Mouse (Mus musculus): ENCODE measurements around the gene Lyz2.
"Not testable (repeated sequence)": the region's sequence is repeated elsewhere in the genome, so short reads cannot be mapped to it uniquely, and the experiment has no call there.

Lyz2 gene

GRCm38 (mm10) chr10:117282049-117282448, at the start of gene Lyz2:
Lyz2 (minus strand) TSS chr10:117282321.
- DNase-seq (ENCODE audit: extremely low read depth, low read depth, low spot score) = no peak

DNA sequence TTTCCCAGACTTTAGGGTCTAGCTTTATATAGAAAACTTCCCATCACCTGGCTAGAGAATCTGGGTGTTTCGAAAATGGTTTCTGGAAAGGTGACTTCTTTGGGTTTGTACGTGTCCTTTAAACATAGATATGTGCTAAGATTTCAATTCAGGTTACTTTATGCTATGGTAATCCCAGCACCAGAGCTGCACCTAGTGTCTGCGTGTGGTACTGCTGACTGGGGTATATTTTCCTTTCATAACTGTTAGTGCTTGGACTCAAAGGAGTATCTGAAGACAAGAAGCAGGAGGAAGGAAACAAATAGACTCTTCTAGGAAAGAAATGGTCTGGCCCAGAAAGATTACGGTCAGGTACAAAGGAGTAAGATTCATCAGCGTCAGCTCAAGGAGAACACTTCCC, 48.4 kb upstream of the Lyz2 start:
- no peak for DNase-seq (ENCODE audit: extremely low read depth, low read depth, low spot score)

DNA sequence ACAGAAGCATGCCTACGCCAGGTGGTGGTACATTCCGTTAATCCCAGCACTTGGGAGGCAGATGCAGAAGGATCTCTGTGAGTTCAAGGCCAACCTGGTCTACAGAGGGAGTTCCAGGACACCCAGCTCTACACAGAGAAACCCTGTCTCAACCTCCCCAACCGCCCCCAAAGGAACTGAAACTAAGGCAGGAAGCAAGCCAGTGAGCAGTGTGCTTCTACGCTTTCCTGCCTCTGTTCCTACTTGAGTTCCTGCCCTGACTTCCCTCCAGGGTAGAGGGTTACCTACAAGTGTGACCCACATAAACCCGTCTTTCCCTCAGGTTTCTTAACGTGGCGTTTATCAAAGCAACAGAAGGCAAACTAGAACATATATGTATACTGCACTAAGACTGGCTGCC, 41.7 kb upstream of the Lyz2 start:
- DNase-seq (ENCODE audit: extremely low read depth, low read depth, low spot score) = no peak

GRCm38 (mm10) chr10:117322630-117323029, 40.5 kb upstream of the Lyz2 start:
- DNase-seq (ENCODE audit: extremely low read depth, low read depth, low spot score) = peak; percentile 59

- no peak for DNase-seq (ENCODE audit: extremely low read depth, low read depth, low spot score)
These were observed 38.5 kb upstream of the Lyz2 start for GRCm38 (mm10) chr10:117320571-117320981.

GRCm38 (mm10) chr10:117316391-117316790, 34.3 kb upstream of the Lyz2 start:
- no peak for DNase-seq (ENCODE audit: extremely low read depth, low read depth, low spot score)

DNA sequence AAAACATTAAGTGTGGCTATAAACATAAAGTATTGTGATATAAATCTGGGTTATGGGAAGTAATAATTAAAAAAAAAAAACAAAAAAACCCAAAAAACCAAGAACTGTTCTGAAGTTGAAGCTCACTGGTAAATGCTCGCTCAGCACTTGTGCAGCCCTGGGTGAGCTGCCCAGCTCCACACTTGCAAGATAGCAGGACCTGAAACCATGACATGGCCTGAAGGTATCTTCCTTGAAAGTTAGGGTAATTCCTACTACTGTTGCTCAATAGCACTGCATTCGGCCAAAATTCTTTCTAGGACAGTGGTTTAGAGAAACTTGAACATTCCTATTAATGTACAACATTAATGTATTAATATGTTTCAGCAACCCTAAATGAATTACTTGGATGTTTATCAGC, 31.0 kb upstream of the Lyz2 start:
- no peak for DNase-seq (ENCODE audit: extremely low read depth, low read depth, low spot score)

- no peak for DNase-seq (ENCODE audit: extremely low read depth, low read depth, low spot score)
These were observed 30.0 kb upstream of the Lyz2 start for GRCm38 (mm10) chr10:117312168-117312567.

DNA sequence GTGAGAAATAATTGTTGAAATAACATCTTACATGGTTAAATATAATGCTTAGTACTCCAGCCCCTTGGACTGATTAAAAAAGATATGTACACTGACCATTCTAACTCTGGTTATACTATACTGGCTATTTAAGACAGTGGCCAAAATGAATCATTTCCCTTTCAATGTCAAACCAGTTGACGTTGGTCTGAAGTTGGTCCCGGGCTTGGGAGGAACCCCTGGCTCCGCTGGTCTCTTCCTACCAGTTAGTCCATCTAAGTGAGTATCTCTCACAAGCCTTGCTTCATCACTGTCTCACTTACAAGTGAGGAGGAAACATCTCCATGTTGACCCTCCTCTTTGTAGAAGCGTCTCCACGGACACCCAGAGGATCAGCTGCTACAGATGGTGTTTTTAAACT, 22.2 kb upstream of the Lyz2 start:
- DNase-seq (ENCODE audit: extremely low read depth, low read depth, low spot score) = no peak

DNA sequence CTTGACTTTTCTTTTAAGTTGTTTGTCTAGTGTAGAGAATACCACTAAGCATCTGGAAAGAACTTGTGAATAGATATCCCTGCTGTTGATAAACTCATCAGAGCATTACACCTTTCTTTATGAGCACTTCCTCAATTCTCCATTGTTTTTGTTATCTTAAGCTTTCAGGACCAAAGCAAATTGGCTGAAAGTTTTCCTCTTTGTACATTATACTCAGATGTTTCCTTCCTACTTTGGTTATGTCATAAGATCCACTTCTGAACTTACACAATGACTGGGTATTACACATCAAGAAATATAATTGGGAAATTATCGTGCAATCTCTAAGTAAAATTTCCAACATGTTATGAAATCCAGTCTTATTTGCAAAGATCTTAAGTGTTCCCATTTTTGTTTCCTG, 19.6 kb upstream of the Lyz2 start:
- DNase-seq (ENCODE audit: extremely low read depth, low read depth, low spot score) = no peak

GRCm38 (mm10) chr10:117299901-117300520, 17.9 kb upstream of the Lyz2 start:
- DNase-seq (ENCODE audit: extremely low read depth, low read depth, low spot score) = no peak

- no peak for DNase-seq (ENCODE audit: extremely low read depth, low read depth, low spot score)
These were observed 17.0 kb upstream of the Lyz2 start for GRCm38 (mm10) chr10:117299106-117299505.

DNA sequence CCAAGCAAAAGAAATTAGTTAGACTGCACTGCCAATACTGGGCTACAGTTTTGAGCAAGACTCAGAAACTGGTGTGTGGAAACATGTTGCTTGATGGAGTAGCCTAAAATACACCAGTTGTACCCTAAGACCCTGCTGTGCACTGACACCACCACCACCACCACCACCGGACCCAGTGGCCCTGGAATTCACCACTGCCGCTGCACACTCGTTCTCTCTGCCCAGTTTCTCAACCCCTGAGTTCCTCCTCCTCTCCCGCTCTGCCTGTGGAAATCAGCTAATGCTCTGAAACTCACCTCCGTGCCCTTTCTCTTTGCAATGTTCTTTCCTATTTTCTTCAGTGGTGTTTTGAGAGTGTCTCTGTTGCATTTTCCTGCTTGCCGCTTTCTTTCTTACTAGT, 16.2 kb upstream of the Lyz2 start:
- no peak for DNase-seq (ENCODE audit: extremely low read depth, low read depth, low spot score)

DNA sequence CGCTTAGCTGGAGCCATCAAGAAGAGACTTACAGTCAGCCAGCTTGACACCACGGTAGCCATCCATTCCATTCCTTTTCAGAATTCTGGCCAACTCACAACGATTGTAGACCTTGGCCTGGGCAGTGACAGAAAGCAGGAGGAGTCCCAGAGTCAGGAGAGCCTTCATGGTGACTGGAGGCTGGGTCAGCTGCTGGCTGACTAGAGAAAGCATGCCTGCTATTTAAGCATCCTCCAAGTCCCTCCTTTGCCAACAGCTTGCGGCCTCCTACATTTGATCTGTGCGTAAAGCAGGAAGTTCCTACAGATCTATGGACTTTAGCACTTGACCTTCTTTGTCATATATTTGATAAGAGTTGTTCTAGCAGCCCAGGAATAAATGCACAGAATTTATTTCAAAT, 10.6 kb upstream of the Lyz2 start, which contains the start of gene Lyz1:
Lyz1 (minus strand) TSS at position 198 of the 400 bp plus-strand sequence.
- DNase-seq (ENCODE audit: extremely low read depth, low read depth, low spot score) = no peak

DNA sequence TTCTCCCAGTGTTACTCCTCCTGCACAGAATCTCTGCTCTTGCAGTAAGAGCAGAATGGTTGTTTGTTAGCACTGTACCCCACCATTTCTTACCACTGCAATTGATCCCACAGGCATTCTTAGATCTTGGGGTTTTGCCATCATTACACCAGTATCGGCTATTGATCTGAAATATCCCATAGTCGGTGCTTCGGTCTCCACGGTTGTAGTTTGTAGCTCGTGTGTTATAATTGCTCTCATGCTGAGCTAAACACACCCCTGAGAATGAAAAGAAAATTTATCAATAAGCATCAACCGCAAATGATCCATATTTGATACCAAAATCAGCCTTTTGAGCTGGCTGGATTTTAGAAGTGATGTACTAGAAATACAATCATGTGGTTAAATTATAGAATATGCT, 8.8 kb upstream of the Lyz2 start:
- DNase-seq (ENCODE audit: extremely low read depth, low read depth, low spot score) = not testable (repeated sequence)

DNA sequence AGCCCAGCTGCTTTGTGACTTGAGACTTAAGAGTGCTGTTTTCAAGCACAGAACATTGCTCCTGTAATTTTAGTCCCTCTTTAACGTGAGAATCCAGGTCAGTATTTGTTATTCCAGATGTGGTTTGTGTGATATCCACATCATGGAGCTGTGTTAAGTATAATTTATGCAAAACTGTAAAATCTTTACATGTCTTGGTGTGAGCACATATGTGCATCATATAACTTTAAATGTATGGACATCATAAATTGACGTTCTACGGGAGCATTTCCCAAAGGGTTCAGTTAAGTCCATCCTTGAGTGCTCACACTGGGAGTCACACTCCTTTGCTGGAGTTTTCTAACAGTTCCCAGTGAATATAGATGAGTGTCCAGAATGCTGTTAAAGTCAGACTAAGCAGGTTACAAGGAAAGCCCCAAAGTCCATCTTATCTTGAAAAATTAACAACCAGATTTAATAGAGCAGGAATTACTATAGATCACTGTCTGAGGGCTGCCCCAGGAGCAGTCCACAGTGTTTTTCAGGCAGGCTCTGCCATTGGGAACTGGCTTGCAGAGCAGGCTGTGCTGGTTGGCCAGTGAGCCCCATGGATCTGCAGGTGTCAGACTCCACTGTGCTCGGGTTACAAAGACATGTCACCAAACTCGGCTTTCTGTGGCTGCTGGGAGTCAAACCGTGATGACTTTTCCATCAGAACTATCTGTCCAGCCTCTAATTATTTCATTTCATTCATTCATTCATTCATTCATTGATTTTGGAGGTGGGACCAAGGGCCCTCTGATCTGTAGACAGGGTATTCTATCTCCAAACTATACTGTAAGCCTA, 8.1 kb upstream of the Lyz2 start:
- DNase-seq (ENCODE audit: extremely low read depth, low read depth, low spot score) = no peak

- not testable (repeated sequence) for DNase-seq (ENCODE audit: extremely low read depth, low read depth, low spot score)
These were observed 6.9 kb upstream of the Lyz2 start for GRCm38 (mm10) chr10:117289034-117289505.

- no peak for DNase-seq (ENCODE audit: extremely low read depth, low read depth, low spot score)
These were observed 6.3 kb upstream of the Lyz2 start for GRCm38 (mm10) chr10:117288197-117289033.

DNA sequence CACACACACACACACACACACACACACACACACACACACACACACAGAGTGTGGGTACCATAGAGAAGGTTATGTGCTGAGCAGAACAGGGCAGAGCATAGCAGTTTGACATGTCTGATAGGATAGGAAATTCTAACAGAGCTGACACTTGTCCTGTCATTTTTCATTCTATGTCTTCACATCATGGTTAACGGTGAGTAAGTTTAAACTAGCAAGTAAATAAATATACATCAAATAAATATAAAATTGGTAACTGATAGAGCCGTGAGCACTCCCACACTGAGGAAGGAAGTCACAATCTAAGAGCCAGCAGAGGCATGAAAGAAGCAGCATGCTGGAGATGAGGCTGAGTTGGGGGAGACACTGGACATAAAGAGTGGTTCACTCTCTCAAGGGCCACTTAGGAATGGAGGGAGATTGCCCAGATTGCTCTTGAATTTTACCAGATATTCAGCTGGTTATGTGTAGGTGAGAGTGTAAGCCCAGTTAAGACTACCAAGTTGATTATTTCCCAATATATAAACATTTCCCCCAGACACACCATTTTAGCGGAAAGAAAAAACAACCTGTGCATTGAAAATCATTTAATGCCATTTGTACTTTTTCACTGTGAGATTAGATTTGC, 5.2 kb upstream of the Lyz2 start:
- no peak for DNase-seq (ENCODE audit: extremely low read depth, low read depth, low spot score)

DNA sequence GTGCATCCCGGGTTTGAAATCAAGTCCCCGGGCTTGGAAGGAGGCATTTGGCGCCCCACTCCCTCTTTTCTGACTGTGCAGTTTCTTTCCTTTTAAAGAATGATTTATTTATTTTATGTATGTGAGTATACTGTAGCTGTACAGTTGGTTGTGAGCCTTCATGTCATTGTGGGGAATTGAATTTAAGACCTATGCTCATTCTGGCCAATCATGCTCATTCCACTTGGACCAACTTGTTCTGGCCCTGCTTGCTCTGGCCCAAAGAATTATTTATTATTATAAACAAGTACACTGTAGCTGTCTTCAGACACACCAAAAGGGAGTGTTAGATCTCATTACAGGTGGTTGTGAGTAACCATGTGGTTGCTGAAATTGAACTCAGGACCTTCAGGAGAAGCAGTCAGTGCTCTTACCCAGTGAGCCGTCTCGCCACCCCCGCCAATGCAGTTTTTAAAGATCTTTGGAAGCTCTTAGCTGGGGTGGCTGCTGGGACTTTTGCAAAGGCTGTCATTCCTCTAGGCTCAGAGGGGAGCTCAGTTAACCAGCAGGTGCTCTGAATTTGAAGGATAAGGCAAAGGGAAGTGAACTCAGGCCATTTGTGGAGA, 4.3 kb upstream of the Lyz2 start:
- DNase-seq (ENCODE audit: extremely low read depth, low read depth, low spot score) = no peak

GRCm38 (mm10) chr10:117285584-117285983, 3.5 kb upstream of the Lyz2 start:
- not testable (repeated sequence) for DNase-seq (ENCODE audit: extremely low read depth, low read depth, low spot score)

All from fat pad, adult 2 months (tissue).